Mouse (Mus musculus) megakaryocyte, embryonic 14.5 days (primary cell): Measurements from ENCODE around the gene Lypd6b. TPM values are rescaled to one million over a fixed set of nuclear protein-coding genes. Genes with fewer than 3 reads are reported as not detected.

ENCODE experiments used
- H3K27me3 ChIP-seq: replicated peaks from 2 replicates; pipeline ENCODE3; 2012; ENCODE audit warnings: inconsistent platforms
- H3K36me3 ChIP-seq: replicated peaks from 2 replicates; pipeline ENCODE3; 2012; ENCODE audit warnings: low read length, inconsistent platforms, mixed read lengths
- H3K4me1 ChIP-seq: 2 replicates; pipeline ENCODE4 v1.6.1; 2012; ENCODE audit warnings: inconsistent platforms
- H3K4me3 ChIP-seq: replicated peaks from 2 replicates; pipeline ENCODE3; 2012; ENCODE audit warnings: moderate library complexity, mild to moderate bottlenecking, inconsistent platforms
- H3K9me3 ChIP-seq: 2 replicates; pipeline ENCODE4 v1.6.1; 2012; ENCODE audit warnings: inconsistent platforms
- FLI1 ChIP-seq: IDR thresholded peaks from 2 replicates; pipeline ENCODE4 v1.6.1; 2012; ENCODE audit warnings: low read length, inconsistent platforms, mixed read lengths
- GATA1 ChIP-seq: IDR thresholded peaks from 3 replicates; pipeline ENCODE4 v1.6.1; 2012; ENCODE audit warnings: mixed read lengths, low read length, inconsistent platforms, borderline replicate concordance
- polyA plus RNA-seq: library from polyadenylated mRNA; stranded (reverse); fragments of >175 nt; gene quantifications from 2 replicates; pipeline ENCODE4 v1.2.3, GENCODE M21; 2012; ENCODE audit warnings: low replicate concordance; ENCODE audit not compliant: insufficient read depth

Gene Lypd6b
- polyA plus RNA-seq, 1 experiment = not detected

DNA sequence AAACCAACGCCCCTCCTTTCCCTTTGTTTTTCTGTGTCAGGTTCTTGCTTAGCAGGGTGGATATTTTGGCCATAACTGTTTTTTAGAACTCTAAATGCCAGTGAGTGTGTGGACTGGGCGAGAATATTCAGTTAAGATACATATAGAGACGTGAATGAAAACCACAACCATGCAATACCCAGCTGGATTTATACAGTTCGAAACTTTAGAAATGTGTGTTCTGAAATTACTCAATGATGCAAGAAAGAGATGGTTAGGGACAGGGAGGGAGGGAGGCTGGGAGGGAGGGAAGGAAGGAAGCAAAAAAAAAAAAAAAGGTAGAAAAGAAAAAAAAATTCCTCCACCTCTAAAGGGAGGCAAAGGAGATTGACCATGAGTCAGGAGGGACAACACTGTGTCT is 98.7 kb downstream of the Lypd6b start:
- Histone ChIP-seq H3K9me3 (no peaks in the 10 kb centered on the region), H3K4me3 (no peak overlapping the region), H3K4me1 (peaks cover 21% of the 10 kb centered on the region), H3K27me3 (peaks cover 2% of the 10 kb centered on the region), H3K36me3 (no peaks in the 10 kb centered on the region)
- no peak for TF ChIP-seq FLI1
- TF ChIP-seq GATA1 = no peak

DNA sequence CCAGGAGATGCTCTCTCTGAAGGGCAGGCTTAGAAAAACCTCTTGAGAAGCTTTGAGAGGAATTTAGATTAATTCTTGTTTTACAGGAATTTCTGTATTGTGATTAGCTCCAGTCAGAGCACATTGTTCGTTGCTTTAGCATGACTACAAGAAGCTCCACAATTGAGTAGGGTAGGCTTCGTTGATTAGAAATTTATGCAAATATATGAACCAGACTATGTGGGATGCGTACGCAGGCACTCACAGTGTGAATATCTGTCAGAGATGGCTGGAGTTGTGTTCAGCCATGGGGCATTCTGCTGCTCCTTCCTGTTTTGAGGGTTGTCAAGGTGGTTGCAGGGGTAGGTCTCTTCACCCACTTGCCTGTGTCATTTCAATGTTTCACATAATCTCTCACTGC is 100.9 kb downstream of the Lypd6b start:
- TF ChIP-seq GATA1 (no peak), FLI1 (no peak)
- Histone ChIP-seq H3K4me3 (no peak overlapping the region), H3K27me3 (peaks cover 2% of the 10 kb centered on the region), H3K9me3 (no peaks in the 10 kb centered on the region), H3K4me1 (peaks cover 10% of the 10 kb centered on the region), H3K36me3 (no peaks in the 10 kb centered on the region)

DNA sequence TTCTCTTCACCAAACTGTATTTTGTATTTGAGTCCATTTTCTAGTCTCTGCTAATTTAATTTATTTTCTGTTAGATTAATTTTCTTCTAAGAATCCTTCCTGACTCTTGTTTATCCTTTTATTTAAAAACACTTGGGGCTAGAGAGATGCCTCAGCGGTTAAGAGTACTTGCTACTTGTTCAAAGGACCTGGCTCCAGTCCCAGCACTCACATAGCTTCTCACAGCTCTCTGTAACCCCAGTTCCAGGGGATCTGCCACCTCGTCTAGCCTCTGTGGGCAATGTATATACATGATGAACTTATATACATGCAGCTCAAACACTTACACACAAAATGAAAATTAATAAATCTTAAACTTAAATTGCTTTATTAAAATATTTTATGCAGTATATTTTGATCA is 103.2 kb downstream of the Lypd6b start:
- no peak overlapping the region for H3K4me3 ChIP-seq
- peaks cover 4% of the 10 kb centered on the region; the same call in 1 of the 2 replicates for H3K4me1 ChIP-seq
- H3K27me3 ChIP-seq = peaks cover 2% of the 10 kb centered on the region
- H3K9me3 ChIP-seq = no peaks in the 10 kb centered on the region
- H3K36me3 ChIP-seq = no peaks in the 10 kb centered on the region
- TF ChIP-seq GATA1 = no peak
- no peak for TF ChIP-seq FLI1

DNA sequence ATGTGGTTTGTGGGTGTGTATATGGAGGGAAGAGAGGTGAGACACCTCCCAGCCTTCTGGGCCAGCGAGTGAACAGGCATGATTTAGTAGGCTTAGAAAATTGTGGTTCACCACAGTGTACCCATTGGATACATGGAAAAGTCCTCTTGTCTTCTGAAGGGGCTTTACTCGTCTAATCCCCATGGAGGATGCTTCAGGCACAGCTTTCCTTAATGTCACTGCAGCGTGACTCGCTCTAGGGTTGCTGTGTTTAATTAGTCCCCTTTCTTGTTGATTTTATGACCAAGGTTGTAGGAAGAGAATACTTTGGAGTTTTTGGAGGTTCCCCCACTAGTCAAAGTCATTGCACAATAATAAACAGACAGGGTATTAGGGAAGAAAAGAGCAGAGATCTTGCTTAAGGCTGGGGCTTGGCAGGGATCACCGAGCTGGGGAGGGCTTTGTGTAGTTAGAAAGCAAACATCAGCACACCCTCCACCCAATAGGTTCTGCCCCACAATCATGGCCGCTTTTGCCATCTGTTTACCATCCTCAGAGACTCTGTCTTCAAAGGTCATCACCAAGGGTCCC is 122.4 kb downstream of the Lypd6b start:
- Histone ChIP-seq H3K36me3 (no peaks in the 10 kb centered on the region), H3K9me3 (no peaks in the 10 kb centered on the region), H3K4me1 (no peaks in the 10 kb centered on the region), H3K4me3 (no peak overlapping the region), H3K27me3 (peaks cover 3% of the 10 kb centered on the region)
- TF ChIP-seq FLI1 = no peak
- TF ChIP-seq GATA1 = no peak

DNA sequence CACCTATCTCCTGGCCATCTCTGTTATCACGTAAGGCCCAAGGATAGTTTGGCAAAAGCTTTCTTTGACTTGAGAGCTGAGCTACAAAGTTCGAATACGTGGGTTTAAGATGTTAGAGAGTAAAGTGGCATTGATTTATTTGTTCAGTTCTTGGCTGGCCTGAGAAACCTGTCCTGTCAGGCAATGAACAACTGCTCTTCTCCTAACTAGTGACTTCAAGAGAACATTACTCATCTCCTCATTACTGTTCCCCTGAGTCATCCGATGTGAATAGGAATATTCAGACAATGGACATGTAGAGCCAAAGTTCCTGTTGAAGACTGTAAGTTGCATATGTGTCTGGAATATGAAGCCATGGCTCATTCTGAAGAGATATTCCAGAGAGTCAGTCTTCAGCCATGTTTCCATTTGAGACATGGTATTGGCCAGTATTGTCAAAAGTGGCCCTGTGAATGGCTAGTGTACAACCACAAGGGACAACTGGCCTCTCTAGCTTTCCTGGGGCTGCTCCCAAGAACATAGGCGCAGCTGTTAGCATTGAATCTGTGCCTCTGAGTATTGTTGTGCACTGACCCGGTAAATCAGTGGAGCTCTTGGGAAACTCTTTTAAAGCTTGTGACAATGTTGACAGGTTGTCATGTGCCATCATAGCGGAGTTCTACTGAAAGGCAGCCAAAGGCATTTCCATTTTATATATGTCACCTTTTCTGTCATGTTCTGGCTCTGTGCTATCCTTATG is 124.0 kb downstream of the Lypd6b start:
- no peak for TF ChIP-seq GATA1
- TF ChIP-seq FLI1 = no peak
- no peaks in the 10 kb centered on the region for H3K9me3 ChIP-seq

DNA sequence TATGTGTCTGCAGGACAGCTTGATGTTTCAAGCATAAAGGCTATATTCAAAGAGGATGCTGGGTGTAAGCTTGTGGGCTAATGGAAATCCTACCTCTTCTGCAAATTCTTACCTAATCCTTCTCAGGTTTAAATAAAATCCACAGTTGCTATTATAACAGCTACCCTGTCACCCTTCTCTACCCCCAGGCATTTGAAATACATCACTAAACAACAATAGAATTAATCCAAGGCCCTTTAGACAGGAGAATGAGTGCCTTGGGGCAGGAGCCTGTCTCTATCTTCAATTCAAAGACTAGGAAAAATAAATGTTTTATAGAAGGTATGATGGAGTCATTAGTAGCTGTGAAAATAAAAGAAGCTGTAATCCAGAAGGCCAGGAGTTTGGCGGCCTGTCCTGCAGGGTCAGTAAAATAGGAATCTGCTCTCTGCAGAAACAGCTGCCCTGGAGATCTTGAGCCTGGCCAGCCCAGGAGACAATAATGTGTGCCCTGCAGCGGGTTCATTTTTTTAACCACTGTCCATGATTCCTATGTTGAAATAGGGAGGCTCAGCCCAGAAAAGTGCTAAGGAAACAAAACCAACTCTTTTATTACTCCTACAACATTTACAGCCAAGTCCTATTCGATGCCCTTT is 124.9 kb downstream of the Lypd6b start:
- TF ChIP-seq GATA1 = no peak
- no peak for TF ChIP-seq FLI1

More for the DNA sequence above, 124.0 kb downstream of the Lypd6b start:
- Histone ChIP-seq H3K4me3 (no peak overlapping the region), H3K4me1 (no peaks in the 10 kb centered on the region), H3K36me3 (no peaks in the 10 kb centered on the region), H3K27me3 (peaks cover 4% of the 10 kb centered on the region)

DNA sequence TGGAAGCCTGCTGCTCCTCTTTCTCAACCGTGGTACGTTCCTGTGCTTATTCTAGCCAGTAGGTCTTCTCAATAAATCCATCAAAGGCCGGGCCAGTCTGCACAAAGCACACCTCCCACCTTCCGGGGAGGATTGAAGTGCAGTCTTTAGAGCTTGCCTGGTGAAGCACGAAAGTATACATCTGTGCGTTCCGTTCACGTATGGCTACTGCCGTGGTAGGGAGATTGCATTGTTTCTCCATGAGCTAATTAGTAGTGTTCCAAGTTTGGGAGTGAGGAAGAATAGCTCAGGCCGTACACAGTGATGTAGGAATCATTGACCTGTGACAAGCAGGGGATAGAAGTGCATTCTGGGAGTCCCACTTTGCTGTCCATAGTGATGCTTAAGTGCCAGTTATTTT is 130.0 kb downstream of the Lypd6b start:
- TF ChIP-seq FLI1 = no peak
- no peak for TF ChIP-seq GATA1
- Histone ChIP-seq H3K4me3 (no peak overlapping the region), H3K27me3 (peaks cover 3% of the 10 kb centered on the region), H3K4me1 (peaks cover 4% of the 10 kb centered on the region; the same call in 1 of the 2 replicates), H3K36me3 (no peaks in the 10 kb centered on the region), H3K9me3 (no peaks in the 10 kb centered on the region)

More for the DNA sequence above, 124.9 kb downstream of the Lypd6b start:
- Histone ChIP-seq H3K4me1 (no peaks in the 10 kb centered on the region), H3K36me3 (no peaks in the 10 kb centered on the region), H3K9me3 (no peaks in the 10 kb centered on the region), H3K27me3 (peaks cover 6% of the 10 kb centered on the region), H3K4me3 (no peak overlapping the region)

DNA sequence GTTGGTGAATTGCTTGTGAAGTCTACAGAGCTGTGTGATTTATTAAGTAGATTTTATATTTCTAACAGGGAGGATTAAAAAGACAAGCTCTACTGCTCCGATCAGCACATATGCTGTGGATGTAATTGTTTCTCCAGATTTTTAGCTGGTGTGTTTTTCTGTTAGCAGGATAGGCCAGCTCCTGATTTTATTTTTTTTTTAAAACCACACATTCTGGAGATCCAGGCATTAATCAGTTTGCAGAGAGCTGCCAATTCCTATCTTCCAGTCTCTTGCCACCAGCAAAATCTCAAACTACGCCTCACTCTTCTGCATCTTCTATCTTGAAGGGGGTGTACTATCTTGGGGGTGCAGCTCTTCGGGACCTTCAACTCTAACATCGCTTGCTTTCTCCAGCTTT is 130.6 kb downstream of the Lypd6b start:
- Histone ChIP-seq H3K4me3 (no peak overlapping the region), H3K36me3 (no peaks in the 10 kb centered on the region), H3K4me1 (peaks cover 4% of the 10 kb centered on the region; the same call in 1 of the 2 replicates), H3K27me3 (peaks cover 3% of the 10 kb centered on the region), H3K9me3 (no peaks in the 10 kb centered on the region)
- TF ChIP-seq GATA1 (no peak), FLI1 (no peak)

DNA sequence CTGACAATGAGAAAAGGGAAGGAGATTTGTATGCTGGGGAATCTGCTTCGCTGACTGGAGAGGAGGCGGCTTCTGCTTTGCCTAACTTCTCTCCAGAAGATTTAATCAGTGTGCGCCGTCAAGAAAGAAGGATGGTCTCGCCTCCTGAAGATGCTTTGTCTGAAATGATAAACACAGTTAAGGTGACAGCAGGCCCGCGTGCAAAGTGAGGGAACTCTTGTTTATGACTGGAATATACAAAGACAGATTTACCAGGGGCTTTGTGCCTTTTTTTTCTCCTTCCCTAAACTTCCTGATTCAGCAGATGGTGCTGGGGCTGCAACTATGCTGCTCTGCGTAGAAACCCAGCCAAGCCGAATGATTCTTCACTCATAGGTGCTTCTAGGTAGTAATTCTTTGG is 131.2 kb downstream of the Lypd6b start:
- Histone ChIP-seq H3K9me3 (no peaks in the 10 kb centered on the region), H3K4me1 (peaks cover 4% of the 10 kb centered on the region; the same call in 1 of the 2 replicates), H3K4me3 (no peak overlapping the region), H3K36me3 (no peaks in the 10 kb centered on the region), H3K27me3 (peaks cover 3% of the 10 kb centered on the region)
- no peak for TF ChIP-seq GATA1

DNA sequence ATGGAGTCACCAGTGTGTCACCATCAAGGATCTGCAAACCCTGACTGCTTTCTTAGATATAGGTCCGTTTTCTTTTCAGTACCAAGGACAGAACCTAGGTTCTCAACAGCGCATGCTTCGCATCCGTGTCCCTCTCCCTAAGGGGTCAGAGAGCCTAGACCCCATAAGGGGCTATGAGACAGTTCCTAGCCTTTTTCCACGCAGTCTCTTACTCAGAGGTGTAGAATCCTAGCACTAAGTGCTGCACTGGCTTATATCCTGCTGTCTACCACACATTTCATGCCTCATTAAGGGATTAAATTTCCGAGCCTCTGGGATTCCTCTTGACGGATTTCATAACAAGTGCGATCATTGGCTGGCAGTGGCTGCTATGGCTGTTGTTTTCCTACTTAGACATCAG is 134.5 kb downstream of the Lypd6b start:
- H3K4me1 ChIP-seq = peaks cover 4% of the 10 kb centered on the region; the same call in 1 of the 2 replicates
- no peaks in the 10 kb centered on the region for H3K36me3 ChIP-seq
- no peak overlapping the region for H3K4me3 ChIP-seq
- TF ChIP-seq GATA1 (no peak), FLI1 (no peak)
- no peaks in the 10 kb centered on the region for H3K9me3 ChIP-seq
- H3K27me3 ChIP-seq = no peaks in the 10 kb centered on the region
